Comparison of ENCODE assay signal across 9 mouse cellular contexts in genomic region chr9:46327706-46328571, GRCm38 (mm10). TPM values are rescaled to one million over a fixed set of nuclear protein-coding genes. Genes with fewer than 3 reads are reported as not detected.
DNase-seq lines count a peak whose midpoint lies in the region; ATAC-seq and TF ChIP-seq lines count a peak whose summit lies in the region.
"Had no signal": no experiment of that assay in that cellular context is flagged by ENCODE, and none has a peak within 500 bp of the region (broad histone marks: within the 10 kb centered on the region; RNA-seq: fewer than 3 reads in every experiment).

No protein-coding gene starts in this region.

- peak overlapping the region; percentile 84 for H3K4me2 ChIP-seq in heart, embryonic 12.5 days
- peak overlapping the region; percentile 56 for H3K4me2 ChIP-seq in forebrain, embryonic 13.5 days

- intact Hi-C loops in heart, postnatal 36 days (cut with DNase I), result no loop called here

- H3K4me3 ChIP-seq in heart, embryonic 12.5 days, result peak overlapping the region; percentile 46
- H3K4me3 ChIP-seq in forebrain, embryonic 13.5 days, result no peak overlapping the region
- H3K4me3 ChIP-seq in liver, adult 2 months (ENCODE audit: insufficient read depth, low read depth, low read length), result no peak overlapping the region
- peak overlapping the region; percentile 96 for H3K4me3 ChIP-seq in testis, adult 2 months (ENCODE audit: control insufficient read depth, low read depth, low read length)

- no peak for ATAC-seq in heart, embryonic 12.5 days (ENCODE audit: insufficient number of reproducible peaks, low FRiP score)
- ATAC-seq in forebrain, embryonic 13.5 days, result peak; percentile 29
- ATAC-seq in granulocyte monocyte progenitor cell, adult 5-6 weeks (replicated peaks; ENCODE audit: poor library complexity, severe bottlenecking), result no peak
- no peak for ATAC-seq in megakaryocyte, adult 5-6 weeks (ENCODE audit: poor library complexity, severe bottlenecking)

- H3K4me1 ChIP-seq in heart, embryonic 12.5 days (replicated peaks), result peaks cover 18% of the 10 kb centered on the region
- peaks cover 20% of the 10 kb centered on the region for H3K4me1 ChIP-seq in forebrain, embryonic 13.5 days
- no peaks in the 10 kb centered on the region for H3K4me1 ChIP-seq in liver, adult 2 months (ENCODE audit: control insufficient read depth, insufficient read depth, low read length)
- H3K4me1 ChIP-seq in testis, adult 2 months (ENCODE audit: control insufficient read depth, insufficient read depth, low read length), result peaks cover 17% of the 10 kb centered on the region

- 61% methylated on average over 25 of the region's 25 CpGs for WGBS in heart, embryonic 12.5 days
- WGBS in forebrain, embryonic 13.5 days, result 43% methylated on average over 25 of the region's 25 CpGs
- 78% methylated on average over 25 of the region's 25 CpGs for WGBS in liver, adult 2 months

- no peaks in the 10 kb centered on the region for H3K36me3 ChIP-seq in heart, embryonic 12.5 days
- no peaks in the 10 kb centered on the region for H3K36me3 ChIP-seq in forebrain, embryonic 13.5 days (ENCODE audit: poor library complexity, severe bottlenecking)
- no peaks in the 10 kb centered on the region for H3K36me3 ChIP-seq in liver, adult 2 months (ENCODE audit: control insufficient read depth, insufficient read depth, low read length)
- H3K36me3 ChIP-seq in testis, adult 2 months (ENCODE audit: control insufficient read depth, insufficient read depth, low read length), result no peaks in the 10 kb centered on the region

- no peak for TF ChIP-seq POLR2A in liver, adult 2 months (IDR thresholded peaks at IDR 0.05; ENCODE audit: extremely low read depth, insufficient read depth, low read length)
- TF ChIP-seq POLR2A in testis, adult 2 months (IDR thresholded peaks at IDR 0.05; ENCODE audit: control insufficient read depth, low read depth, low read length), result no peak

- 0 out of 2 replicates have a peak overlapping the region, but pooled peaks have one; percentile 53 for H3K27ac ChIP-seq in heart, embryonic 12.5 days (ENCODE audit: poor library complexity, severe bottlenecking)
- peak overlapping the region; percentile 90 for H3K27ac ChIP-seq in forebrain, embryonic 13.5 days
- H3K27ac ChIP-seq in liver, adult 2 months (replicated peaks; ENCODE audit: insufficient read depth, low read depth, low read length), result no peak overlapping the region
- peak overlapping the region; percentile 76 for H3K27ac ChIP-seq in testis, adult 2 months (ENCODE audit: control insufficient read depth, insufficient read depth, low read depth, low read length)

- no peaks in the 10 kb centered on the region for H3K9me3 ChIP-seq in heart, embryonic 12.5 days (replicated peaks)
- no peaks in the 10 kb centered on the region for H3K9me3 ChIP-seq in forebrain, embryonic 13.5 days (replicated peaks)

- H3K79me2 ChIP-seq in liver, adult 2 months (ENCODE audit: control insufficient read depth, insufficient read depth, low read length), result no peaks in the 10 kb centered on the region

- TF ChIP-seq CTCF in liver, adult 2 months (IDR thresholded peaks at IDR 0.05; ENCODE audit: low read depth, low read length), result peak; percentile 12; the same call in 1 of the 2 replicates
- TF ChIP-seq CTCF in testis, adult 2 months (IDR thresholded peaks at IDR 0.05; ENCODE audit: control insufficient read depth, insufficient read depth, insufficient replicate concordance, low read depth, low read length), result peak; percentile 78; the same call in 1 of the 2 replicates

- peak overlapping the region; percentile 77; the same call in 1 of the 2 replicates for H3K9ac ChIP-seq in heart, embryonic 12.5 days
- no peak overlapping the region for H3K9ac ChIP-seq in forebrain, embryonic 13.5 days
- H3K9ac ChIP-seq in liver, adult 2 months (ENCODE audit: low read depth, low read length), result no peak overlapping the region

- DNase-seq in heart, postnatal 36 days, result no peak
- DNase-seq in MEL-GATA-1-ER (ENCODE audit: extremely low read depth, low read depth), result peak; percentile 29
- no peak for DNase-seq in liver, adult 2 months (ENCODE audit: extremely low read depth, low read depth, low spot score)

- peaks cover 17% of the 10 kb centered on the region for H3K27me3 ChIP-seq in heart, embryonic 12.5 days (replicated peaks)
- peaks cover 6% of the 10 kb centered on the region; the same call in 1 of the 2 replicates for H3K27me3 ChIP-seq in forebrain, embryonic 13.5 days
- peaks cover 8% of the 10 kb centered on the region; the same call in 1 of the 2 replicates for H3K27me3 ChIP-seq in liver, adult 2 months (ENCODE audit: control insufficient read depth, insufficient read depth, low read length)
- H3K27me3 ChIP-seq in testis, adult 2 months (ENCODE audit: control insufficient read depth, insufficient read depth, low read length), result peaks cover 3% of the 10 kb centered on the region

RNA-seq across cellular contexts. Expression of gene 4931429L15Rik, which starts 8.2 kb away (rescaled TPM):
- not detected in 2 replicates for polyA plus RNA-seq in heart, embryonic 12.5 days (2016; fragmentation: Nextera tagmentation; extraction: Ambion mirVana)
- total RNA-seq in heart, postnatal 36 days (2021), result not detected
- polyA plus RNA-seq in forebrain, embryonic 13.5 days (2015; fragmentation: Nextera tagmentation; extraction: Ambion mirVana), result not detected in 2 replicates
- total RNA-seq in liver, adult 2 months (2014; rRNA removed), result not detected in 2 replicates
- not detected in 2 replicates for polyA plus RNA-seq in liver, adult 2 months (2012; rRNA removed)
- 180 and 193 TPM in 2 replicates for polyA plus RNA-seq in testis, adult 2 months (2012; rRNA removed)
- total RNA-seq in granulocyte monocyte progenitor cell, adult 5-6 weeks (2014; fragmentation: Nextera tagmentation), result not detected in 2 replicates
- total RNA-seq in granulocyte monocyte progenitor cell, adult 5-6 weeks (2017), result not detected in 2 replicates
- total RNA-seq in megakaryocyte, adult 5-6 weeks (2015), result not detected in 2 replicates
- not detected in 2 replicates for total RNA-seq in megakaryocyte, adult 5-6 weeks (2017)
- total RNA-seq: layer of hippocampus, postnatal 25 days had no signal

RNA-seq across cellular contexts. Expression of gene Bud13, which starts 45.1 kb away (rescaled TPM):
- 16.2 and 18.4 TPM in 2 replicates for polyA plus RNA-seq in heart, embryonic 12.5 days (2016; fragmentation: Nextera tagmentation; extraction: Ambion mirVana)
- total RNA-seq in heart, postnatal 36 days (2021), result 1 to 10 TPM; 7.5 to 9.1 TPM
- 19.0 and 21.9 TPM in 2 replicates for polyA plus RNA-seq in forebrain, embryonic 13.5 days (2015; fragmentation: Nextera tagmentation; extraction: Ambion mirVana)
- 2.6 and 3.0 TPM in 2 replicates for total RNA-seq in liver, adult 2 months (2014; rRNA removed)
- 3.2 and 3.6 TPM in 2 replicates for polyA plus RNA-seq in liver, adult 2 months (2012; rRNA removed)
- polyA plus RNA-seq in testis, adult 2 months (2012; rRNA removed), result 5.8 and 6.2 TPM in 2 replicates
- total RNA-seq in granulocyte monocyte progenitor cell, adult 5-6 weeks (2014; fragmentation: Nextera tagmentation), result 22.3 and 28.0 TPM in 2 replicates
- 15.6 and 16.2 TPM in 2 replicates for total RNA-seq in granulocyte monocyte progenitor cell, adult 5-6 weeks (2017)
- total RNA-seq in megakaryocyte, adult 5-6 weeks (2015), result 10.5 and 12.3 TPM in 2 replicates
- total RNA-seq in megakaryocyte, adult 5-6 weeks (2017), result 12.2 and 14.1 TPM in 2 replicates

RNA-seq across cellular contexts. Expression of gene Zpr1, which starts 55.1 kb away (rescaled TPM):
- polyA plus RNA-seq in heart, embryonic 12.5 days (2016; fragmentation: Nextera tagmentation; extraction: Ambion mirVana), result 34.1 and 36.8 TPM in 2 replicates
- total RNA-seq in heart, postnatal 36 days (2021), result 10 to 100 TPM; 19.5 to 24.6 TPM
- polyA plus RNA-seq in forebrain, embryonic 13.5 days (2015; fragmentation: Nextera tagmentation; extraction: Ambion mirVana), result 60.7 and 65.2 TPM in 2 replicates
- 25.9 and 42.4 TPM in 2 replicates for total RNA-seq in liver, adult 2 months (2014; rRNA removed)
- polyA plus RNA-seq in liver, adult 2 months (2012; rRNA removed), result 19.5 and 23.0 TPM in 2 replicates
- polyA plus RNA-seq in testis, adult 2 months (2012; rRNA removed), result 46.5 and 52.2 TPM in 2 replicates
- total RNA-seq in granulocyte monocyte progenitor cell, adult 5-6 weeks (2014; fragmentation: Nextera tagmentation), result 28.1 and 50.4 TPM in 2 replicates
- total RNA-seq in granulocyte monocyte progenitor cell, adult 5-6 weeks (2017), result 36.1 and 42.8 TPM in 2 replicates
- total RNA-seq in megakaryocyte, adult 5-6 weeks (2015), result 23.5 and 23.8 TPM in 2 replicates
- total RNA-seq in megakaryocyte, adult 5-6 weeks (2017), result 26.3 and 28.8 TPM in 2 replicates

RNA-seq across cellular contexts. Expression of gene Apoa5, which starts 59.5 kb away (rescaled TPM):
- not detected in 2 replicates for polyA plus RNA-seq in heart, embryonic 12.5 days (2016; fragmentation: Nextera tagmentation; extraction: Ambion mirVana)
- not detected for total RNA-seq in heart, postnatal 36 days (2021)
- polyA plus RNA-seq in forebrain, embryonic 13.5 days (2015; fragmentation: Nextera tagmentation; extraction: Ambion mirVana), result not detected in 2 replicates
- 771 and 1,014 TPM in 2 replicates for total RNA-seq in liver, adult 2 months (2014; rRNA removed)
- 2,298 and 3,079 TPM in 2 replicates for polyA plus RNA-seq in liver, adult 2 months (2012; rRNA removed)
- not detected in 2 replicates for polyA plus RNA-seq in testis, adult 2 months (2012; rRNA removed)
- total RNA-seq in granulocyte monocyte progenitor cell, adult 5-6 weeks (2014; fragmentation: Nextera tagmentation), result not detected in 2 replicates
- total RNA-seq in granulocyte monocyte progenitor cell, adult 5-6 weeks (2017), result not detected in 2 replicates
- not detected in 2 replicates for total RNA-seq in megakaryocyte, adult 5-6 weeks (2015)
- 0.11 TPM in 1 of 2 replicates, not detected in the other for total RNA-seq in megakaryocyte, adult 5-6 weeks (2017)
- total RNA-seq: layer of hippocampus, postnatal 25 days had no signal

Comparison
In these comparisons a context has a peak if more than half of its experiments do, and no peak if none do; other contexts are left out.
1. H3K4me3 ChIP-seq: peak in heart, embryonic 12.5 days (single experiment) and testis, adult 2 months (single experiment); none in forebrain, embryonic 13.5 days (single experiment) and liver, adult 2 months (single experiment).